Mouse (Mus musculus): Measurements from ENCODE around the gene Dad1.

DNA sequence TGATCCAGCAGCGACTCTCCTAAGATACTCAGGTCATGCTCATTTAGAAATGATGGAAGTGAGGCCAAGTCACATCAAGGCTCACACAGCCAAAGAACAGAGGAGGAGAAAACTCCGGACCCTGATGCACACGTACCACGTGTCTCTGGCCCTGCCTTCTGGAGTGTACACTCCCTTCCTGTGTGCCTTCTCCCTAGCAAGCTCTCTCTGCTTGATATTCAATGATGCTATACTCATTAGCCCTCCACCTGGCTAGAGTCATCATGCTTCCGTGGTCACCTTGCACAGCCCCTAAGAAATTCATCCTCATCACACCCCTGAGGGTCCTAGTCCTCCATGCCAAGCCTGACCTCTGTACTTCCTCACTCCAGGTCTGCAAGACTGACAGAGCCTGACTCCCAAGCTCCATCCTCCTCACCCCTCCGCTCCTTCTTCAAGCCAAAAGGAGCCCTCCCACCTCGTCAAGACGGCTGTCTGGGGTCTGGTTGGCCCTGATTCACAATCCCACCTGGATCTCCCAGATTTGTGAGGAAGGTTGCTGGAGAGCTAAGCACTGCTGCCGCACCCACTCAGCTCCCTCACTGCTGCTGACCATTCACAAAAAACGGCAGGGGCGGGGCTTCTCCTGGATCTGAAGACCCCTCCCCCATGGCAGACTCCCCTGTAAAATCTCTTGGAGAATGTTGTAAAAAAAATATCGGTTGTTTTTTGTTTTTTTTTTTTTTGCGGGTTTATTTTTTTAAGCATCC is 30.4 kb downstream of the Dad1 start:
- TF ChIP-seq CTCF (IDR thresholded peaks at IDR 0.05 in 2 of 3, conservative IDR thresholded peaks at IDR 0.05 in 1 of 3; ENCODE audit: control insufficient read depth in 1 of 3, insufficient read depth in 1 of 3, low read depth in 2 of 3, low read length in 3 of 3, poor library complexity in 1 of 3, severe bottlenecking in 1 of 3), result no peak
- TF ChIP-seq POLR2A (IDR thresholded peaks at IDR 0.05; ENCODE audit: control insufficient read depth in 1 of 2, insufficient read depth in 1 of 2, low read depth in 1 of 2, low read length in 2 of 2, poor library complexity in 1 of 2), result no peak
- TF ChIP-seq TAL1 (IDR thresholded peaks at IDR 0.05; ENCODE audit: low read length), result no peak
- TF ChIP-seq ETS1 (IDR thresholded peaks at IDR 0.05; ENCODE audit: low read depth, low read length), result no peak
- no peak for TF ChIP-seq ZC3H11A (IDR thresholded peaks at IDR 0.05; ENCODE audit: low read depth, low read length)
- TF ChIP-seq USF1 (IDR thresholded peaks at IDR 0.05; ENCODE audit: low read depth, low read length), result no peak
- no peak for TF ChIP-seq UBTF (IDR thresholded peaks at IDR 0.05; ENCODE audit: borderline replicate concordance, insufficient read depth, low read depth, low read length)
- no peak for TF ChIP-seq SMC3 (IDR thresholded peaks at IDR 0.05; ENCODE audit: low read depth, low read length)
- no peak for TF ChIP-seq E2F4 (IDR thresholded peaks at IDR 0.05; ENCODE audit: borderline replicate concordance, low read depth, low read length)
- TF ChIP-seq ELF1 (IDR thresholded peaks at IDR 0.05; ENCODE audit: low read depth, low read length), result no peak
- TF ChIP-seq NELFE (IDR thresholded peaks at IDR 0.05; ENCODE audit: low read depth, low read length), result no peak
